Mouse (Mus musculus): Measurements from ENCODE around the gene Tle6. TPM values are rescaled to one million over a fixed set of nuclear protein-coding genes. Genes with fewer than 3 reads are reported as not detected.

Tle6 gene
- total RNA-seq, 2 experiments from 2014 or later, result 2.6 to 4.1 TPM

- DNase-seq (ENCODE audit: low spot score in 2 of 2), result no peak
Measured at GRCm38 (mm10) chr10:81565257-81566228, 35.3 kb downstream of the Tle6 start.

GRCm38 (mm10) chr10:81564734-81565133 is 36.1 kb downstream of the Tle6 start:
- DNase-seq (ENCODE audit: low spot score in 2 of 2), result peak in 1 of 2 experiments; percentile 70

GRCm38 (mm10) chr10:81564216-81564615 is 36.7 kb downstream of the Tle6 start:
- DNase-seq (ENCODE audit: low spot score in 2 of 2), result no peak

GRCm38 (mm10) chr10:81563481-81563880 is 37.4 kb downstream of the Tle6 start:
- DNase-seq (ENCODE audit: low spot score in 2 of 2), result no peak

- DNase-seq (ENCODE audit: low spot score in 2 of 2), result no peak
Measured at GRCm38 (mm10) chr10:81562411-81562810, 38.5 kb downstream of the Tle6 start.

- no peak for DNase-seq (ENCODE audit: low spot score in 2 of 2)
Measured at GRCm38 (mm10) chr10:81560719-81561459, 40.0 kb downstream of the Tle6 start.

- DNase-seq (ENCODE audit: low spot score in 2 of 2), result peak; percentile 63 to 75
Measured at GRCm38 (mm10) chr10:81559627-81560539, 41.0 kb downstream of the Tle6 start.

GRCm38 (mm10) chr10:81559163-81559626 is 41.7 kb downstream of the Tle6 start, which contains the start of gene Aes:
Aes (plus strand) TSS chr10:81559488.
- DNase-seq (ENCODE audit: low spot score in 2 of 2), result peak; percentile 60 to 74

GRCm38 (mm10) chr10:81557491-81557890 is 43.4 kb downstream of the Tle6 start:
- DNase-seq (ENCODE audit: low spot score in 2 of 2), result no peak

GRCm38 (mm10) chr10:81556282-81556681 is 44.6 kb downstream of the Tle6 start:
- no peak for DNase-seq (ENCODE audit: low spot score in 2 of 2)

- no peak for DNase-seq (ENCODE audit: low spot score in 2 of 2)
Measured at GRCm38 (mm10) chr10:81553807-81554755, 46.8 kb downstream of the Tle6 start.

- no peak for DNase-seq (ENCODE audit: low spot score in 2 of 2)
Measured at GRCm38 (mm10) chr10:81553232-81553631, 47.6 kb downstream of the Tle6 start.

- DNase-seq (ENCODE audit: low spot score in 2 of 2), result peak; percentile 70 to 87
Measured at GRCm38 (mm10) chr10:81551597-81552102, 49.2 kb downstream of the Tle6 start.

- no peak for DNase-seq (ENCODE audit: low spot score in 2 of 2)
Measured at GRCm38 (mm10) chr10:81550257-81550656, 50.6 kb downstream of the Tle6 start.

- no peak for DNase-seq (ENCODE audit: low spot score in 2 of 2)
Measured at GRCm38 (mm10) chr10:81548944-81549343, 51.9 kb downstream of the Tle6 start.

GRCm38 (mm10) chr10:81546788-81547571 is 53.9 kb downstream of the Tle6 start:
- no peak for DNase-seq (ENCODE audit: low spot score in 2 of 2)

GRCm38 (mm10) chr10:81546332-81546731 is 54.5 kb downstream of the Tle6 start:
- no peak for DNase-seq (ENCODE audit: low spot score in 2 of 2)

- DNase-seq (ENCODE audit: low spot score in 2 of 2), result peak; percentile 100
Measured at GRCm38 (mm10) chr10:81545161-81545747, 55.6 kb downstream of the Tle6 start, which contains the start of gene Gna11. Gna11 (minus strand) TSS chr10:81545190.
